Mouse (Mus musculus) cerebellum, postnatal 25 days (tissue): Measurements from ENCODE around the gene Il1rapl1.

Source experiments
- DNase-seq, 2 experiments: peaks; one replicate each; pipeline ENCODE4 v3.0.0; 2021; ENCODE audit warnings: mixed read lengths in 2 of 2

The Il1rapl1 gene

DNA sequence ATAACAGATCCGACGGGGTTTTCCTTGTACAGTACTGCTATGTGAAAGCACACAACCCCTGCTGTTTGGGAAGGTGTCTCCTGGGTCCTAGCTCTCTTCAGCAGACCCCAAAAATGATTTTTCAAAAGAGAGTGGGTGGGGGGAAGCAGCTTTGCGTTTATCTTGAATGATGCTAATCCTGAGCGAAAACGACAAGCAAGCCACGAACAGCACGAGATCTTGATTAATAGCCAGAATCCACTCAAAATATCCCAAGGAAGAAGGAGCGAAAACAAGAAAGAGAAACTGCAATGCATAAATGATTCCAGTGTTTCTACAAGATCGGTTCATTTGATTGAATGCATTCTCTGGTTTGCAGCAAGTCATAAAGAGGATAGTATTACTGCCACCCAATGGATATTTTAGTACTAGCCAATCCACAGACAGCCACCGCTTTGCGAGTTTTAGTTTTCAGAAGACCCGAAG is at the start of gene Il1rapl1:
Gene Il1rapl1 (minus strand): TSS at position 37 of the 465 bp plus-strand sequence.
- peak; percentile 64 to 69 for DNase-seq

DNA sequence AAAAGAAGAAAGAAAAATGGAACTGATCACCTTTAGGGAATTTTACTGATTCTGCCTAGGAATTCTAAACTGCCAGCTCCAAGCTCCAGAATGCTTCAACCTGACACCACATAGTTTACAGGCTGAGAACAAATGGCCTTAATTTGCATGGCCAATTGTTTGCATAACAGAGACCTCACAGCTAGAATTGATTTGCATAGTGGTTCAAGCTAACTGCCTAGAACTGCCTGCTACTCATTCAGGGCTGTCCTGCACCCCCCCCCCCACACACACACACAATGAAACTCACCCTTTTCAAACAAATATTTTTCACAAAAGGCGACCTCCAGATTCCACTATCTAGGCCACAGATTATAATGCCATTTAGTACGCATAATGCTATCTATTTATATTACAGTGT is 42.6 kb upstream of the Il1rapl1 start:
- DNase-seq = no peak

DNA sequence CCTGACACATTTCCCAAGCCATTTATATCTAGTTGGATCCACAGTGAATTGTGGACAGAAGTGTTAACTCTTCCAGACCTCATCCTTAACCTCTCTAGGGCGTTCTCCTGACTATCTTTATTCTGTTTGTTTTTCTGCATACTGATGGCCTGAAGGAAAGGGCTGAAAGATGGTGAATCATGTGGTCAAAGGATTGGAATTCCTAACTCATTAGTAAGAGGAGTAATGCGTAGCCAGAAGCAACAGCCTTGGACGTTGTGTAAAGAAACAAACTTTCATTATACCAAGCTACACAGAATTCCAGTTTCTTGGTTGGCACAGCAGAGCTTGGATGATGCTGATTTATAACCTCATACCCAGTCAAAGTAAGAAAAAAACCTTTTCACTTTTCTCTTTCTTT is 10.2 kb upstream of the Il1rapl1 start:
- DNase-seq = no peak

DNA sequence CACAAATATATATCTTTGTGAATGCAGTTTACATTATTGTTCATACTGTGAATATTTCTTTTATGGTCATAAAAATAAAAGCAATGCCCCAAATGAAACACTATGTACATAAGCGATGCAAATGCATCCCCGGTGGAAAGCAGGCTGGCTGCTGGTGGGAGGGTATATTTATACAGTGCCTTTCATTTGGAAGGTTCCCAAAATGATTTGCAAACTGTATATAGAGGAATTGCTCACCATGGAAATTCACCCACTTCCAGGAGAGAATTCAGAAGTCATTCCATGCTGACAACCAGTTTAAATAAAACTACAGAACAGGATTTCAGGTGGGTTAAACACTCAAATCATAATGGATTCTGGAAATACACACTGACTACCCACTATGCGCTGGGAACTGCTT is 4.6 kb upstream of the Il1rapl1 start:
- DNase-seq = no peak

DNA sequence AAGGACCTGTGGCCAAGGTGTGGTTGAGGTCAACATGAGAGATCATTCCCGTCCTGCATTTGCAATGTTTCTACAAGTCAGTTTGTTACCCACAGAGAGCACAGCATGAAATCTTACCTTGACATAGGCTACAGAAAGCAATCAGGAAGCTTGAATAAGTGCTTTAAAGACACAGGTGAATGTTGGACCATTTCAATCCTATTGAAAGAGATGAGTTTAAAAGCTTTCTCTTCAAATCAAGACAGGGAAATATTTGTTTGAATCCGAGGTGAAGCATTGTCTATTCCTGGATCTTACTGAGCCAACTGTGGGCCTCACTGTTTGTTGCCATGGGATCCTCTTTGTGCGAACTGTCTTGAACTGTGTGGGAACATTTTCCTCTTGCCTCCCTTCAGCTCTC is 2.4 kb upstream of the Il1rapl1 start:
- DNase-seq = no peak

DNA sequence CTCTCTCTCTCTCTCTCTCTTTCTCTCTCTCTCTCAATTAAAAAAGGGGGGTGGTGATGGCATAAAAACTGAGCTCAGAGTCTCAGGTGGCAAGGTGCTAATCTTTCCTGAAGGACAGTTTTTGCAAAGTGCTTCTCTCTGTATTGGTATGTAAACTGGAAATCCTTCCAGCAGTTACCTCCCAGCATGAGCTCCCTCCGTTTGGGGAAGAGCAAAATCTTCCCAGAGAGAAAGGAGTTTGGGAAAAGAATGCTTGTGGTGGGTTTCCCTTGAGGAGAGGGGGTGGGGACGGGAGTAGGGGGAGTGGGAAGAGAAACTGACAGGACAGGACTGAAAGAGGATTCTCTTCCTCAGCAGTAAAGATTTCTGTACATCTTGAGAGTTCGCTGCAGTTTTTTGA is 881 bp upstream of the Il1rapl1 start:
- no peak for DNase-seq

DNA sequence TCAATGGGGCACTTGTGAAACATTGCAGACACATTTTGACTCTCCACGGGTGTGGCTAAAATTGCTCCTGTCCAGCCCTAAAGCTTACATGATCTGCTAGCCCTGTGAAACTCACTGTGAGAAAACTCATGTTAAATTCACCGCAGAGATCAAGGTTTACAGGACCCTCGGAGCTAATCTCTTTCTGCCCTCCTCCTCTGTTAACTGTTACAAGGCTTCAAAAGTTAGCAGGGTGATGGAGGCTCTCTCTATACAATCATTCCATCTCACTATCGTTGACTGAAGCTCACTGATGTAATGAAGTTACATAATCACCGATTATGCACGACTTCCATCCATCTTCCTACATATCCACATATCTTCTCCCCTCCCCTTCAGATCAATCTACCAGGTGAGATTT is 1.9 kb downstream of the Il1rapl1 start:
- peak; percentile 27 to 53 for DNase-seq

DNA sequence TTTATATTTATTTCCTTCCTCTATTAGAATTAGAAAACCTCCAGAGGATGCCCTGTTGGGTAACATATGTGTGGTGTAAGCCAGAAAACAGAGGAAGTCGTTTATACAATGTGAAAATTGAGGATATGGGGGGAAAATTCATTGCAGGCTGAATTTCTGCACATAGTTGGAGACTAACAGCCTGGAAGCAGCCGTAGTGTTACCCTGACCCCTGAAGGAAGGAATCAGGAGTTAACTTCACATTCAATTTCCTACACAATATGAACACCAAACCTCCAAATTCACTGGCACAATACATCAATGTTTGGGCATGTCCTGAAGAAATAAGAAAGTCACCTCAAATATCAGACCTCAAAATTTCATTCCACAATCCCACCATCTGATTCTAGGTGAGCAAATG is 3.2 kb downstream of the Il1rapl1 start:
- peak in 1 of 2 experiments; percentile 17 for DNase-seq

DNA sequence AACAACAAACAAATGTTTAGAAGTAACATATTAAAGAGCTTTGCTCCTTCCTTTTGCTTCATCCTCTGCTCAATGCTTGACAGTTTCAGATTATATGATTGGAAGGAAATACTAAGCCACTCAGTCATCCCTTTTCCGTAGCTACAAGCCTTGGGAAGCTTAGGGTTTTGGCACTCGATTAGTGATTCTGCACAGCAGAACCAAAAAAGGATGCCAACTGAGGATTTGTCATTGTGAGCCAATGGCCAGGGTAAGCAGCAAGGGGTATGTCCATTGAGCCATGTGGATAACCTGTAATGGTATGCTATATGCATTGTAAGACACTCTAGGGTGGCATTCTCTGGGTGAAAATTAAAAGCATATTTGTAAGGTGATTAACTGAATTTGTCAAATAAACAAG is 5.7 kb downstream of the Il1rapl1 start:
- DNase-seq = peak in 1 of 2 experiments; percentile 44

DNA sequence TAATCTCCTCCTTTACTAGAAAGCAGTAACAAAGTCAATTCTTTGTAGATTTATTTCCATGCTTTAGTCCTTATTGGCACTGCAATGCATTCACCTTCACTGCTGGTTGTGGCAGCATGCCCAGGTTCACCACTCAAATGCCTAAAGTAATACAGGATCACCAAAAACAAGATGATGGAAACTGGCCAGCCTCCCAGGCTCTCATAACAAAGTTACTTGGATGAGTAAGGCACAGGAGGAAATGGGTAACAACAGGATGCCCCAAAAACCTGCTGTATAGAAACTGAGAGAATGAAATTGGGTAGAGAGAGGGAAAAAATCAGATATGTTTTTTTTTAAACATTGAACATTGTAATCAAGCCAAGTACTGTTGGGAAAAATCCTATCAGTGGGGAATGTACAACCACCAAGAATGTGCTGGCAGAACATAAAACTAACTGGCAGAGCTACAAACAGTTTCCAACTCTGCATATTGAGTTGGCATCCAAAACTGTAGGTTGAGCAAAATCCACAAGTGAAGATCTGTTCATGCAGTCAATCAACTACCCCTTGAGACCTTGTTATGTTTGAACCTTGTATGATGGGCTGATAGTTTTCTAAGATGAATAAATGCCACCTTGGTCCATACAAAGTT is 21.4 kb downstream of the Il1rapl1 start:
- DNase-seq = peak; percentile 53 to 71

DNA sequence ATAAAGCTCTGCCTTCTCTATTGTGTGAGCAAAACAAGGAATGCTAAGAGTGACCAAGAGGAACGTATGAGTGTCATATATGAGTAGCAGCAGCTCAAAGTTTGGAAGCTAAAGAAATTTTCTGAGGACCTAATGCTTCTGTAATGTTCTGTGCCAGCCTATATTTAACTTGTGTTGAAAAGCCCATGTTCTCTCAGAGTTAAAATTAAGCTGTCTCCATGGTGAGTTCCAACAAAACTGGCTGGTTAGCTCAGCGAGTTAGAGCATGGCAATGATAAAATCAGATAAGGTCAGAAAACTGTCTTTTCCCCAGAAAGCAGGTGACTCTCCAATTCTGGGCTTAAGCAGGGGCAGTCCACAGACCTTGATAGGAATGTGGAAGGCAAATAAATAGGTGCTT is 25.6 kb downstream of the Il1rapl1 start:
- DNase-seq = no peak

DNA sequence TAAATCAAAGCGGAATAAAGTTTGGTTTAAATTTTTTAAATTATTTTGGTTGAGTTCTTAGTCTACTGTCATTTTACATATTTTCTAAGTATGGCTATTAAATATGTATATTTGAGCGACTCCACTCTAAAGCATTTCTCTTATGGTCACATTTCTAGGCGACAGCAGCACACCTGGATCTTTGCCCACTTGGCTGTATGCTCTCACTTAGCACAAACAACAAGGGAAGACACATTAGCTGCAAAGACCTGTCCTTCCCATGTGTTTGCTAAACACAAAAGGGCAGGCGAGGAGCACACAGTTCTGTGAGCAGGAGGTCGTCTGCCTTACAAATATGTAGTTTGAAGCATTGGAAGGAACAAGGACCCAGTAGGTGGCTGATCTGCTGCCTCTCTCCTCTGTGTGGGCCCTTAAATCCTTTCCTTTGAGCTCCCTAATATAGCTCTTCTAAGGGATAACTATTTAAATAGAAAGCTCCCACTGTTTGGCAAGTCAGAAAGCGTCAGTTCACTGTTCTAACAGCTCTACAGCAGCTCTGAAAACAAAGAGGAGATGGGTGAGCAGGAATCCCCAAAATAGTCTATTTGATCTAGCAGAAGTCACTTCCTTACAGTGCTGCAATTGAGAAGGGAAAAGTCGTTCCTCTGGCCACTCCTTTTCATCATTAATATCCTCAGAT is 42.6 kb downstream of the Il1rapl1 start:
- DNase-seq = peak; percentile 49 to 68

DNA sequence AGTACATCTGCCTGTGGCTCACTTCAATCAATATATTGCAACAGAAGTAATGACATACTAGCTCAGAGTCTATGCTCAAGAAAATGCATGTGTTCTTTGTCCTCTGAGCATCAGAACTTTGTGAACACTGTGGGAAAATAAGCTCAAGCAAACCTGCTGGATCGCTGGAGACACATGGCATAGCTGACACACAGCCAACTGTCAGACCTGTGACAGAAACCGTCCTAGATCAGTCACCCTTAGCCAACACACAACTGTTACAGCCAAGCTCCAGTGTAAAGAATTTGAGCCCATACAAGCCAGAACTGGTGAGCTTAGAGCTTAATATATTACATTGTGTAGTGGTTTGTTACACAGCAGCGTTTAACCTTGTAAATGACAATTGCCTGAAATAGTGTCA is 45.1 kb downstream of the Il1rapl1 start:
- peak; percentile 52 to 67 for DNase-seq

DNA sequence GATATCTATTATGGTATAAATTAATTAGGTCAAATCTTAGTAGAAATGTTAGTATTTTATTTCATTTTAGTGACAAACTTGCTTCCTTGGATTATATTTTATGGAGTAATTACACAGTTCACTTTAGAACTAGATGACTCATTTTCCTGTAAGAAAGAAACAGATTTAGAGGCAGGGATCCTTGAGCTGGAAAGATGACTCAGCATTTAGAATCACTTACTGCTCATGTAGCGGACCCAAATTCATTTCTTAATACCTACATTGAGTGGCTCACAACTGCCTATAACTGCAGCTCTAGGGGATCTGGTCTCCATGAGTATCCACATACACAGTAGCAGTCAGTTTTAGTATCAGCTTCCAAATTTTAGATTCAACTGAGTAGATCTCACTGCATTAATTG is 71.9 kb downstream of the Il1rapl1 start:
- no peak for DNase-seq

DNA sequence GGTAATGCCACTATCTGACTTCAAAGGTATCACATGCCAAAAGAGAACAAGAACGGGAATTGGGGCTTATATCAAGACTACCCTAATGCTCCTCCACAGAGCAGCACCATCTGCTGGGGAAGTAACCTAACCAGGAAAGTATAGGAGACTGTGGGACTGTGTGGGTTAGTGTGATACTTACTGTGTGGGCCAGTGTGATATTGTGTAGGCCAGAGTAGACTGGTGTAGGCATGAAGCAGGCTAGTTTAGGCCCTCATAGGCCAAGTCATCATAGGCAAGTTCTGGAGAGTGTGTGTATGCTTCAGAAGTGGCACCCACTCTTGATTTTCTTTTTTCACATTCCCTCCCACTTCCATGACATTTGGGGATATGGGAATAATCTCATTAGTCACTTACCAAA is 76.5 kb downstream of the Il1rapl1 start:
- no peak for DNase-seq

DNA sequence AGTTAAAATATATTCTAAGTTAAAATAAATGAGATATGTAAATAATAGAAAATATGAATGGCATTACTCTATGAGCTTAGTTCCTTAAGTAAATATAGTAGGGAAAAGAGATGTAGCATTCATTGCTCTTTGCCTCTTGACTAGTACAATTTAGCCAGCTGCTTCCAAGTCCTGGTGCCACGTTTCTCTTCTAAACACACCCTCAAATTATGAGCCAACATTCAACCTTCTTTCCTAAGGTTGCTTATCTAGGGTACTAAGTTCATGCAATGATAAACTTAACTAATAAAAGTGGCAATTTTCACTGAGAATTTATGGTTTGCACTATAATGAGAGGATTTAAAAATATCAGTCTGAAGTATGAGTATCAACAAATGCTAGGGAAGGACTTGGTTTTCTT is 218.3 kb downstream of the Il1rapl1 start:
- DNase-seq = no peak

DNA sequence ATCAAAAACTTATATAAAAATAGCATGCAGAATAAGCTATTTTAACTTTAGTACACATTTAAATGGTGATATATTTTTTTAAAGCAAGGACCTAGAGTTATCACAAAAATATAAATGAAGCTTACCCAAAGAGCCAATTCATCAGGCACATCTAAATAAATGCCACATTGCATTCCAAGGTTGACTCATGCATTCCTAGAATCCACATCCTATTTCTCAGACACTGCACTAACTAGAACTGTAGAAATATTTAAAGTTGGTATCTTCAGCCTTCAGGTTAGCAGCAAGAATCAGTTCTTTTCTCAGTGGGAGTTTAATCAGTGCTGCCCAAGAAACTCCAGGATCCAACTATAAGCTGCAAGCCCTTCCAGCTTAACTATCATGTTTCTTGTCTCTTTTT is 223.5 kb downstream of the Il1rapl1 start:
- DNase-seq = no peak

DNA sequence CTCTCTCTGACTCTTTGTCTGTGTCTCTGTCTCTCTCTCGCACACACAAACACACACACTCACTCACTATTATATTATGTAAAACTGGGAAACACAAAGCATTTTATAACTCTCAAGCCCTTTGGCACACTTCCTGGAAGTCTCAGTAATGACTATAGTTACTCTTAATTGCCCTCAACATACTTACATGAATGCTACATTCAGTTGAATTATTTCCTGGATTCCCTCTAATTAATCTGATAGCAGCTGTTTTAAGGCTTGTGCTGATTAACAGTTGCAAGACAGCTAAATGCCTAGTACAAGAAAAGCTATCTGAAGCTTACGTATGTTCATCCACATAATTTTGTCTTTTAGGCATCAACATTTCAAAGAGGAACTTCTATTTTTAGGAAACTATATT is 261.3 kb downstream of the Il1rapl1 start:
- DNase-seq = no peak

DNA sequence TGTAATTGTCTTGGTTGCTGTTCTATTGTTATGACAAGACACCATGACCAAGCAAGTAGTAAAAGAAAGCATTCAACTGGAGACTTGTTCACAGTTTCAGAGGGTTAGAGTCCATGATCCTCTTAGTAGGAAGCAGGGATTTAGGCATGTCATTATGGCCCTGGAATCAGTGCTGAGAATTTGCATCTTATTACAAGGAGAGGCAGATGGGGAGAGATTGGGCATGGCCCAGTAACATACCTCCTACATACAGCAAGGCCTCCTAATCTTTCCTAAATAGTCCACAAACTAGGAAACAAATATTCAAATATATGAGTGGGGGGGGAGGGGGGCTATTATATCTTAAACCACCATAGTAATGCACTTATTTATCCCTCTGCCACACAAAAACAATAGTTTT is 301.6 kb downstream of the Il1rapl1 start:
- no peak for DNase-seq

DNA sequence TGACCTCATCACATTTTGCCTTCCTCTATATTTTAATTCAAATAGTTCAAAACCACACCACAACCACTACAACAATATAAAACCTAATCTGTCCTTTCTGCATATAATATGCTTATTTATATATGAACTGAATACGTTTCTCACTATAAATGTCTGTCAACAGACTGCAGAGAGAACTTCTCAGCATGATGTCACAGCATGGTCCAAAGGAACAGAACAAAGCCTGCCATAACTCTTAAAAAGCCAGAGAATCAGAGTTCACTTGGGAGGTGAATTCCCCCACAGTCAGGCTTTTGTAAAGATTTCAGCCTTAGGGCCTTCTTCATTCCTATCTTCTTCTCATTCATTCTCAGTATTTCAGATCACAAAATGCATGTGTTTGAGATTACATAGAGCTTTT is 307.7 kb downstream of the Il1rapl1 start:
- peak; percentile 38 to 40 for DNase-seq

DNA sequence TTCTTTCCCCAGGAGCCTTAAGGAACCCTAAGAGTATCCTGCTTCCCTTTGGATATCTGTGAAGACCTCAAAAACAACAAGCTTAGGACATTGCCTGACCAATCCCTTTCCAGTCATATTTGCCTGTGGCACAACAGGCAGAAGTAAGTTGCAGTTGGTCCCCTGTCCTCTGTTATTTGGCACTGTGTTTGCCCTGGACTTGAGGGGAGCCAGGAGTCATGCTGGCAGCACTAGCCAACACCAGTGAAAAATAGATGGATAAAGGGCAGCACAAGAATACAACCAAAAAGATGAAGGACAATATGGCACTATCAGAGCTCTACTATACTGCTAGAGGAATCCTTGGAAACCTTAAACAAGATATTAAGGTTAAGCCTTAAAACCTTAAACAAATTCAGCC is 322.4 kb downstream of the Il1rapl1 start:
- peak; percentile 22 to 42 for DNase-seq

DNA sequence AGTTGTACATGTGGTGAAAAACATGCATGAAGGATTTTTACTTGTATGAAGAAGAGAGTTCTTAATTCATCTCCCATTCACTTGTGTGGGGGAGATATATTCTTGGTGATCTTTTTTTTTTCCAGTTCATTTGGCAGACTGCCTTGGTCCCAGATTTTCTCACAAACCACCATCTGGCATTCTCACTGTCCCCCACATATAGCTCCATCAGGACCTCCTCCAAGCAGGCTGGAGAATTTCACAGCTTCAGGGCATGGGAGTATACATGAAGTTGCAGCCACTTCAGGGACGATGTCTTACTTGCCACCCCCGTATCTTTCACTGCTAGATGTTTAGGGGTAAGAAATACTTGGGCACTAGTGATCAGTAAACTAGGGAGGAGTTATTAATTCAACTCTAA is 404.9 kb downstream of the Il1rapl1 start:
- peak; percentile 55 to 70 for DNase-seq

DNA sequence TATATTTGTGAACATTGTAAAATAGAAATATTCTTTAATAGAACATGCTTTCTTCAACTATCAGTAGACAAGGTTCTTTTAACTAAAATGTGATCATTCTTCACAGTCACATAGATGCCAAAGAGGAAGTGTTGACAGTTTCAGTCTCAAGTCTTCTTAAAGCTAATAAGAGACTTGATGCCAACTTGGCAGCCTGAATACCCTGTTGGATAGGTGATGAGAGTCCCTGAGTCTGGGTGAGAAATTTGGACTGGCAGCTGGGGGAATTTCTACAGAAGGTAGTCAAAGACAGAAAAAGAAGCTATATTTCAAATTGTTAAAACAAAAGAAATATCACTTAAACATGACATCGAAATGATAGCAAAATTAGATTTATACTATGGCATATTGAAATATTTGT is 451.6 kb downstream of the Il1rapl1 start:
- DNase-seq = peak in 1 of 2 experiments; percentile 8

DNA sequence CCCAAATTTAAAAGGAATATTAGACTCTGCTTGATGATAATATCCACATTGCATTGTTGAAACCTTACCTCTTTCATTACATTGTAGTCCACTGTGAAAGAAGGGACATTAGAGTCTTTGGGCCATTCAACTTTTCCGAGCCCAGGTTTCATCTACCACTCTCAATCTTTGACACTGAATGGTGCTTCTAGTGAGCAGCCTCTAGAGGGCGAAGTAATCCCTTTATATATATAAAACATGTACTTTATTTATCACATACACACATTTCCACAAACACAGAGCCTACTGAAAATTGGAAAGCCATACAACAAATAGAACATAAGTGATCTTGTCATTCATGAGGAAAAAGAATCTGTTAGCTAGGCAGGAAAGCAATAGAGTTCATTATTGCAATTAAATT is 459.8 kb downstream of the Il1rapl1 start:
- DNase-seq = peak in 1 of 2 experiments; percentile 21

DNA sequence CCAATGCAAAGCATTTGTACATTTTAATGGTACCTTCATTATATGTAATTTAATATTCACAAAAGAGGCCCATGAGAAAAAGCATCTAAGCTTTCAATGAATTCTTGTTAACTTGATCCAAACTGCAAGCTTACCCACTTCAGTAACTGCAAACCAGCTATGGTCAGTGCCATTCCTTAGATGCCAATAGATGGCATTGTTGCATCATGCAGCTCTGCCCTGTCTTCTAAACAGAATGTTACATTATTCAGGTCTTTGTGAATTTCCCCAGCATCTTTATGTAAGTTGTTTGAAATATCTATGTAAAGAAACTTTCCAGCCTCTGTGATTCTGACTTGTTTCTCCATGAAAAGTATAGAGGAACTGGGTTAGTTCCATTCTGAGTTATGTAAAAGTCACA is 514.5 kb downstream of the Il1rapl1 start:
- peak in 1 of 2 experiments; percentile 21 for DNase-seq
